Mouse (Mus musculus) megakaryocyte-erythroid progenitor cell, adult 5 weeks (primary cell): ENCODE measurements around the gene Olfr1039. TPM values are rescaled to one million over a fixed set of nuclear protein-coding genes. Genes with fewer than 3 reads are reported as not detected.

Source experiments
- polyA plus RNA-seq: library from polyadenylated mRNA; stranded (reverse); fragments of >175 nt; gene quantifications from 2 replicates; pipeline ENCODE4 v1.2.3, GENCODE M21; 2012

Olfr1039 gene
- polyA plus RNA-seq = 0.02 TPM in 1 of 2 replicates, not detected in the other

GRCm38 (mm10) chr2:86135828-86136227 lies at the start of gene Olfr1039:
Gene Olfr1039, minus strand, starts transcription at chr2:86135928.

GRCm38 (mm10) chr2:86177720-86178119 lies 42.0 kb upstream of the Olfr1039 start, which contains the start of gene Olfr1044:
Gene Olfr1044, minus strand, starts transcription at chr2:86177820.

GRCm38 (mm10) chr2:86167422-86167821 lies 31.7 kb upstream of the Olfr1039 start, which contains the start of gene Olfr1043:
Gene Olfr1043, minus strand, starts transcription at chr2:86167522.

GRCm38 (mm10) chr2:86161738-86162137 lies 26.0 kb upstream of the Olfr1039 start, which contains the start of gene Olfr1042:
Gene Olfr1042, minus strand, starts transcription at chr2:86161838.

GRCm38 (mm10) chr2:86146632-86147031 lies 10.9 kb upstream of the Olfr1039 start, which contains the start of gene Olfr1040:
Gene Olfr1040, minus strand, starts transcription at chr2:86146732.

GRCm38 (mm10) chr2:86087285-86087684 lies 48.4 kb downstream of the Olfr1039 start, which contains the start of gene Olfr1037:
Gene Olfr1037, minus strand, starts transcription at chr2:86087385.

Other genes with a start within 250 kb of the Olfr1039 start
- gene Olfr1024, start 230.9 kb downstream of the Olfr1039 start, polyA plus RNA-seq = not detected in 2 replicates
- gene Olfr1025-ps1, start 220.7 kb downstream of the Olfr1039 start, polyA plus RNA-seq = not detected in 2 replicates
- not detected in 2 replicates for gene Olfr1026, start 214.4 kb downstream of the Olfr1039 start, polyA plus RNA-seq
- not detected in 2 replicates for gene Olfr1028, start 185.5 kb downstream of the Olfr1039 start, polyA plus RNA-seq
- gene Olfr1029, start 162.0 kb downstream of the Olfr1039 start, polyA plus RNA-seq = not detected in 2 replicates
- not detected in 2 replicates for gene Olfr1030, start 156.7 kb downstream of the Olfr1039 start, polyA plus RNA-seq
- gene Olfr1031, start 145.6 kb downstream of the Olfr1039 start, polyA plus RNA-seq = not detected in 2 replicates
- gene Olfr1032, start 130.4 kb downstream of the Olfr1039 start, polyA plus RNA-seq = not detected in 2 replicates
- gene Olfr1033, start 115.3 kb downstream of the Olfr1039 start, polyA plus RNA-seq = 0.02 TPM in 1 of 2 replicates, not detected in the other
- not detected in 2 replicates for gene Olfr1034, start 90.1 kb downstream of the Olfr1039 start, polyA plus RNA-seq
- gene Olfr1036, start 61.9 kb downstream of the Olfr1039 start, polyA plus RNA-seq = not detected in 2 replicates
- not detected in 2 replicates for gene Olfr1037, start 48.5 kb downstream of the Olfr1039 start, polyA plus RNA-seq
- gene Olfr1040, start 10.8 kb upstream of the Olfr1039 start, polyA plus RNA-seq = not detected in 2 replicates
- not detected in 2 replicates for gene Olfr1042, start 25.9 kb upstream of the Olfr1039 start, polyA plus RNA-seq
- gene Olfr1043, start 31.6 kb upstream of the Olfr1039 start, polyA plus RNA-seq = not detected in 2 replicates
- not detected in 2 replicates for gene Olfr1044, start 41.9 kb upstream of the Olfr1039 start, polyA plus RNA-seq
- gene Olfr52, start 49.8 kb upstream of the Olfr1039 start, polyA plus RNA-seq = not detected in 2 replicates
- not detected in 2 replicates for gene Olfr1045, start 67.1 kb upstream of the Olfr1039 start, polyA plus RNA-seq
- not detected in 2 replicates for gene Olfr1046, start 83.4 kb upstream of the Olfr1039 start, polyA plus RNA-seq
- gene Olfr1047, start 95.5 kb upstream of the Olfr1039 start, polyA plus RNA-seq = not detected in 2 replicates
- not detected in 2 replicates for gene Olfr1048, start 104.4 kb upstream of the Olfr1039 start, polyA plus RNA-seq
- gene Olfr1049, start 122.4 kb upstream of the Olfr1039 start, polyA plus RNA-seq = not detected in 2 replicates
- not detected in 2 replicates for gene Olfr1051, start 143.2 kb upstream of the Olfr1039 start, polyA plus RNA-seq
- not detected in 2 replicates for gene Olfr1052, start 156.5 kb upstream of the Olfr1039 start, polyA plus RNA-seq
- not detected in 2 replicates for gene Olfr1053, start 179.4 kb upstream of the Olfr1039 start, polyA plus RNA-seq
- not detected in 2 replicates for gene Olfr1054, start 199.5 kb upstream of the Olfr1039 start, polyA plus RNA-seq
- gene Olfr1055, start 214.4 kb upstream of the Olfr1039 start, polyA plus RNA-seq = not detected in 2 replicates
- not detected in 2 replicates for gene Olfr1056, start 226.5 kb upstream of the Olfr1039 start, polyA plus RNA-seq
- gene Olfr1057, start 242.5 kb upstream of the Olfr1039 start, polyA plus RNA-seq = not detected in 2 replicates